Mouse (Mus musculus) erythroblast, embryonic 14.5 days (primary cell): ENCODE results near the gene Fbxl5. TPM values are rescaled to one million over a fixed set of nuclear protein-coding genes. Genes with fewer than 3 reads are reported as not detected.

ENCODE experiments used
- H3K27me3 ChIP-seq: 2 replicates; pipeline ENCODE4 v1.6.1; 2012; ENCODE audit warnings: inconsistent platforms; ENCODE audit not compliant: control insufficient read depth
- H3K36me3 ChIP-seq: 2 replicates; pipeline ENCODE4 v1.6.1; 2012; ENCODE audit warnings: mild to moderate bottlenecking, inconsistent platforms; ENCODE audit not compliant: control insufficient read depth
- H3K4me1 ChIP-seq: 2 replicates; pipeline ENCODE4 v1.6.1; 2012; ENCODE audit warnings: inconsistent platforms; ENCODE audit not compliant: control insufficient read depth
- H3K4me3 ChIP-seq: replicated peaks from 2 replicates; pipeline ENCODE3; 2012; ENCODE audit warnings: moderate library complexity, mild to moderate bottlenecking, inconsistent platforms
- H3K9me3 ChIP-seq: 2 replicates; pipeline ENCODE4 v1.6.1; 2012; ENCODE audit warnings: low read length, inconsistent platforms, mixed read lengths; ENCODE audit not compliant: control insufficient read depth
- GATA1 ChIP-seq: IDR thresholded peaks from 2 replicates; pipeline ENCODE4 v1.6.1; 2012; ENCODE audit warnings: low read length, inconsistent platforms, mixed read lengths
- TAL1 ChIP-seq: IDR thresholded peaks from 3 replicates; pipeline ENCODE4 v1.6.1; 2012; ENCODE audit warnings: low read length, inconsistent platforms, mixed read lengths
- polyA plus RNA-seq: library from polyadenylated mRNA; stranded (reverse); fragments of >175 nt; gene quantifications from 2 replicates; pipeline ENCODE4 v1.2.3, GENCODE M21; 2012

The Fbxl5 gene
- polyA plus RNA-seq, 1 experiment: 0.27 TPM

- no peaks in the 10 kb centered on the region for H3K27me3 ChIP-seq
- H3K4me1 ChIP-seq: no peaks in the 10 kb centered on the region
- H3K4me3 ChIP-seq: no peak overlapping the region
- no peaks in the 10 kb centered on the region for H3K9me3 ChIP-seq
- no peaks in the 10 kb centered on the region for H3K36me3 ChIP-seq
- TF ChIP-seq TAL1 (no peak), GATA1 (no peak)
These were observed 92.9 kb downstream of the Fbxl5 start for GRCm38 (mm10) chr5:43728375-43729165.

- no peak for TF ChIP-seq TAL1
- TF ChIP-seq GATA1: no peak
- Histone ChIP-seq H3K27me3 (no peaks in the 10 kb centered on the region), H3K9me3 (no peaks in the 10 kb centered on the region), H3K4me3 (no peak overlapping the region), H3K4me1 (no peaks in the 10 kb centered on the region), H3K36me3 (no peaks in the 10 kb centered on the region; the same call in 1 of the 2 replicates)
These were observed 97.6 kb downstream of the Fbxl5 start for GRCm38 (mm10) chr5:43723830-43724229.

GRCm38 (mm10) chr5:43722452-43722783 lies 99.0 kb downstream of the Fbxl5 start:
- no peaks in the 10 kb centered on the region for H3K4me1 ChIP-seq
- no peaks in the 10 kb centered on the region for H3K27me3 ChIP-seq
- no peak overlapping the region for H3K4me3 ChIP-seq
- TF ChIP-seq GATA1 (no peak), TAL1 (no peak)
- H3K9me3 ChIP-seq: no peaks in the 10 kb centered on the region
- H3K36me3 ChIP-seq: no peaks in the 10 kb centered on the region; the same call in 1 of the 2 replicates

- H3K9me3 ChIP-seq: no peaks in the 10 kb centered on the region
- TF ChIP-seq TAL1 (no peak), GATA1 (no peak)
- H3K4me3 ChIP-seq: no peak overlapping the region
- no peaks in the 10 kb centered on the region for H3K4me1 ChIP-seq
- H3K27me3 ChIP-seq: no peaks in the 10 kb centered on the region
- H3K36me3 ChIP-seq: no peaks in the 10 kb centered on the region; the same call in 1 of the 2 replicates
These were observed 99.6 kb downstream of the Fbxl5 start for GRCm38 (mm10) chr5:43721538-43722451.

GRCm38 (mm10) chr5:43699240-43699639 lies 122.2 kb downstream of the Fbxl5 start:
- Histone ChIP-seq H3K27me3 (no peaks in the 10 kb centered on the region), H3K36me3 (no peaks in the 10 kb centered on the region; the same call in 1 of the 2 replicates), H3K9me3 (no peaks in the 10 kb centered on the region), H3K4me1 (no peaks in the 10 kb centered on the region), H3K4me3 (no peak overlapping the region)
- TF ChIP-seq GATA1 (no peak), TAL1 (no peak)

DNA sequence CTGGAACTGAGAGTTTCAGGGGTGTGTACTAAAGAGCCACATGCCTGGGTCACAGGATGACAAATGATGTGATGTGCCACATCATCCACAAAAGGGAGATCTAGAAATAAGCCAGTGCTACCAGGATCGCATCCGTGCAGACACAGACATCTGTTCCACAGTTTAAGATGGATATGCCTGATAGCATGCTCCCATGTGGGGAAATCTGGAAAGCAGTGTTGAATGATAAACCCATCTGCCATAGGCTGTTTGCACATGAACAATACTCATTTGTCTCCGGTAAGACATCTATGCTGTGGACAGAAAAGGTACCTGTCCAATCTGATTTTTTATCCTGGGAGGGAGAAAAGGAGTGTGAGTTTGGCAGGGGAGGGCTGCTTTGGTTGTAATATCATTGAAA lies 124.3 kb downstream of the Fbxl5 start:
- Histone ChIP-seq H3K4me1 (no peaks in the 10 kb centered on the region), H3K4me3 (no peak overlapping the region), H3K36me3 (no peaks in the 10 kb centered on the region; the same call in 1 of the 2 replicates), H3K27me3 (no peaks in the 10 kb centered on the region), H3K9me3 (no peaks in the 10 kb centered on the region)
- no peak for TF ChIP-seq TAL1
- TF ChIP-seq GATA1: no peak

Other genes with a start within 250 kb of the Fbxl5 start
- not detected in 2 replicates for gene Cc2d2a, start 159.3 kb downstream of the Fbxl5 start, polyA plus RNA-seq
- gene Bst1, start 2.8 kb downstream of the Fbxl5 start, polyA plus RNA-seq: not detected in 2 replicates
- 0.01 TPM in 1 of 2 replicates, not detected in the other for gene Cd38, start 46.9 kb upstream of the Fbxl5 start, polyA plus RNA-seq
- gene Gm7879, start 91.5 kb upstream of the Fbxl5 start, polyA plus RNA-seq: 0.28 TPM in 1 of 2 replicates, not detected in the other
- not detected in 2 replicates for gene Fgfbp1, start 160.1 kb upstream of the Fbxl5 start, polyA plus RNA-seq